Mouse (Mus musculus): ENCODE data around the gene Brca1.

- TF ChIP-seq POLR2A (IDR thresholded peaks at IDR 0.05; ENCODE audit: control insufficient read depth, low read depth, low read length) (no peak), CTCF (IDR thresholded peaks at IDR 0.05; ENCODE audit: control insufficient read depth, insufficient read depth, insufficient replicate concordance, low read depth, low read length) (no peak)
Measured at GRCm38 (mm10) chr11:101465101-101465868, 86.5 kb downstream of the Brca1 start.
